Mouse (Mus musculus) urinary bladder, postnatal 14 days (tissue): ENCODE data around the gene Cblc.
"Not testable (repeated sequence)": the region's sequence is repeated elsewhere in the genome, so short reads cannot be mapped to it uniquely, and the experiment has no call there.

ENCODE experiments used
- DNase-seq: peaks from one replicate; pipeline ENCODE4 v3.0.0; 2021; ENCODE audit warnings: low spot score

Cblc gene

GRCm38 (mm10) chr7:19818875-19819274, 22.3 kb upstream of the Cblc start:
- no peak for DNase-seq

- DNase-seq = peak; percentile 57
Measured at GRCm38 (mm10) chr7:19818440-19818839, 21.8 kb upstream of the Cblc start.

DNA sequence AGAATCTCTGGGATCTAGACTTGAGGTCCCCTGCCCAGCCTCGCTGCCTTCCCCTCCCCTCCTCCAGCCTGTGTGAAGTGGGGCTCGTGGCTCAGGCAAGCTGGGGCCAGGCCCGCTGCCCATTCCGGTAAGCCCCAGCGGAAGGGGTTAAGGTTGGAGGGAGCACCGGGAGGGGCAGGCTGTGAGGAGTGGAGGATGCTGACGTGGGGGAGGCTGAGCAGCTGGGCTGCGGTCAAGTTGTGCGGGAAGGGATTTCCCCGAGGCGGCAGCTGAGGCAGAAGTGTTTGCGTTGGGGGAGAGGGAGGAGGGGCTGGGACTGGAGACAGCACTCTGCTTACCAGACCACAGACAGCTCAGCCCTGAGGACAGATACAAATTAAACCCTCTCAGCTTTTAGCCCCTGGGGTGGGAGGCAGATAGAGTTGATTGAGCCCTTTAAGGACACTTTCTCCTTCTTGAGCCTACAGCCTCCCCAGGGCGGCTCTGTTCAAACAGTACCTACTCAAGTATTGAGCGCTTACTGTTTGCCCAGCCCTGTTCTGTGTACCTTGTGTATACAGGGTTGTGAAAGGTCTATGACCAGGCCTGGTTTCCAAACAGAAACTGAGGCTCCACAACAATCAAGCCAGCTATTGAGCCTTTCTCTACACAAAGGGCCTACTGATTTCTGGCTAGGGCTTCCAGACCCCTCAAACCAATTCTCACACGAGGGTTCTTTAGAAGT, 20.9 kb upstream of the Cblc start:
- peak; percentile 71 for DNase-seq

DNA sequence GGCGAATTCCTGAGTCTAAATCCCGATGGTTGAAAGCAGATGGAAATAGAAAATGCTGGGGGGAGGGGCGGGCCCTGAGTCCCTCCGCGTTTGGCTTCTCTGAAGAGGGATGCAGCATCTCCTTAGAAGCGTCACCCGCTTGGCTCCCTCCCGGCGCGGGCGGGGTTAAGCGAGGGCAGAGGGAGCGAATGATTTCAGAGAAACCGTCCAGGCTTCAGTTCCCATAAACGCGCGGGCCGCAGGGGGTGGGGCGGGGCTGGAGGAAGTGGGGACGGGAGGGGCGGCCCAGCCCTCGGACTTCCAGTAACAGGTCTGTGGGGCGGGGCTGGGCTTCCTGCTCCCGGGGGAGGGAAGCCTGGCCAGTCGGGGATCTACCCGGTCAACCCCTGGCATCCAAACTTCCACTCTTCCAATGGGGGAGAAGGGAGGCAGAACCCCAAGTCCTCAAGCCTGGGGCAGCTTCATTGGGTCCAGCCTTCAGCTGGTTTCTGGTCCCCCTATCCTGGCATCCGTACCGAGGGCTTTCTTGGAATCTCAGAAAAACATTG, 19.7 kb upstream of the Cblc start:
- DNase-seq = peak; percentile 93

DNA sequence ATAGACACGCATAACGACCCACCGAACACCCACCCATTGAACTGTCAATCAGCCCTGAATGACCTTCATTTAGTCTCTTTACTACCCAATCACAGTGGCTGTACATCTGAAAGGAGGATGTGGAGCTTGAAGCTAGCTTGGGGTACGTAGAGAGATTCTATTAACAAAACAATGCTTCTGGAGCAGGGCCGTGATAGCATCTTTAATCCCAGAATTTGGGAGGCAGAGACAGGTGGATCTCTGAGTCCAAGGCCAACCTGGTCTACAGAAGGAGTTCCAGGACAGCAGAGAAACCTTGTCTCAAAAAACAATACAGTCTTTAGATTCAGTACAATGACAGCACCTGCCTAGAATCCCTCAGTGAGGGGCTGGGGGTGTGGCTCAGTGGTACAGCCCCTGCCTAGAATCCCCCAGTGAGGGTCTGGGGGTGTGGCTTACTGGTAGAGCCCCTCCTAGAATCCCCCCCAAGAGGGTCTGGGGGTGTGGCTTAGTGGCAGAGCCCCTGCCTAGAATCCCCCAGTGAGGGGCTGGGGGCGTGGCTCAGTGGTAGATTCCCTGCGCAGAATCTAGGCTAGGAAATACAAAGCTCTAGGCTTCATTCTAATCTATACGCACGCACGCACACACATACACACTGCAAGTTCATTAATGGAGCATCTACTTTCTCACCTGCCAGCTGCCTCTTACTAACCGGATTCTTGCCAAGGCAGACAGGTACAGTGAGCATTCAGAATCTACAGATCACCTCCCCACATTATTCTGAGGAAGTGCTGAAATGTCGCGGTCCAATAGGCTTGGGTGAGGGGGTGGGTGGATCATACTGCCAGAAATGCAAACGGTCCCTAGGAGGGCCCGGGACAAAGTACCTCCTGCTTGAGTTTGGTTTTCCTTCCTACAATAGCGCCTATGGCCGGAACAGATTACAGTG, 19.0 kb upstream of the Cblc start:
- DNase-seq = no peak

GRCm38 (mm10) chr7:19813579-19814122, 17.0 kb upstream of the Cblc start:
- no peak for DNase-seq

- no peak for DNase-seq
Measured at GRCm38 (mm10) chr7:19813161-19813560, 16.6 kb upstream of the Cblc start.

GRCm38 (mm10) chr7:19811114-19811513, 14.5 kb upstream of the Cblc start:
- DNase-seq = no peak

DNA sequence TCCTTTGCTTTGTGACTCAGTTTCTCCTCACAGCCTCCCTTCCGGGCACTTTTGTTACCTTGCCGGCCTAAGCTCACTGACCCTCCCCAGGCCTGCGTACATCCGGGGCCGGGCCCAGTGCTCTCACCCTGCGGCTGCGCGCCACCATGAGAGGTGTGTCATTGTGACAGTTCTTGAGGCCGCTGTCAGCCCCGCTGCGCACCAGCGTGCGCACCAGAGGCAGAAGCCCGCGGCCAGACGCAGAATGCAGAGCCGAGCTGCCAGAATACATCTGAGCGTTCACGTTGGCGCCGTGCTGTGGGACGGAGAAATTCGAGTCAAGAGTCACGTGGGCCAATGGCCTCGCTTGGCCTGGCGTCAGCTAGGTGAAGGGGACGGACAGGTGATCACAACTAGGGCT, 12.8 kb upstream of the Cblc start:
- DNase-seq = no peak

DNA sequence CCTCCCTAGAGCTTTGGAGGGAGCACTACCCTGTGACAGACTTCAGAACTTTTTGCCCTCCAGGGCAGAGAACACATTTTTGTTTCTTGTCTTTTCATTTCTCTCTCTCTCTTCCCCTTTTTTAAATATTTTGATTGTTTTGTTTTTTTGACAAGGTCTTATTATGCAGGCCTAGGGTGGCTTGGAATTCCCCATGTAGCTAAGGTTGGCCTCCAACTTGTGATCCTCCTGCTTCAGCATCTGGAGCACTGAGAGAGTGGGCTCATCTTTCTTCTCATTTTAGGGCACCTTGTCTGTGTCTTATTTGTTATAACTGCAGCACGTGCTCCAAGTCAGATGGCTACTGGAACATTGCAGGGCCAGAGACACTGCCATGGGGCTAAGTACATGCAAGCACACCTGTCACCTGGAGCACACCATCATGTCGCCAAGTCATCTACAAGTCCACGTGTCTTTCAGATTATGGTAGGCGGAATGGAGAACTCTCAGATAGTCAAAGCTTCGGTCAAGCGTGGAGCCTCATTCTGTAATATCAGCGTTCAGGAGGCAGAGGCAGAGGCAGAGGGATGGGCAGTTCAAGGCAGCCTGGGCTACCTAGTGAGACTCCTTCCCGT, 9.9 kb upstream of the Cblc start:
- DNase-seq = no peak

- DNase-seq = peak; percentile 78
Measured at GRCm38 (mm10) chr7:19802995-19803394, 6.4 kb upstream of the Cblc start.

- DNase-seq = peak; percentile 72
Measured at GRCm38 (mm10) chr7:19800764-19801163, 4.2 kb upstream of the Cblc start.

GRCm38 (mm10) chr7:19796254-19796653, 355 bp downstream of the Cblc start:
- no peak for DNase-seq

DNA sequence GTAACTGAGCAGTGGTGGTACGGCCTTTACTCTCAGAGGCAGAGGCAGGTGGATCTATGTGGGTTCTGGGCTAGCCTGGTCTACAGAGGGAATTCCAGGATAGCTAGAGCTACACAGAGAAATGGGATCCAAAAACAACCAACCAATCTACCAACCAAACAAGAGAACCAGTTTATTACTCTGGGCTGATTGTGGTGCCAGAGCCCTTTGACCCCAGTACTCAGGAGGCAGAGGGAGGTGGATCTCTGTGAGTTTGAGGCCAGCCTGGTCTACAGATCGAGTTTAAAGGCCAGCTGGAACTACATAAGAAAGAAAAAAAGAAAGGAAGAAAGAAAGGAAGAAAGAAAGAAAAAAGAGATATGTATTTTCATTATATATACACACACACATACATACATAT, 1.4 kb downstream of the Cblc start:
- no peak for DNase-seq

DNA sequence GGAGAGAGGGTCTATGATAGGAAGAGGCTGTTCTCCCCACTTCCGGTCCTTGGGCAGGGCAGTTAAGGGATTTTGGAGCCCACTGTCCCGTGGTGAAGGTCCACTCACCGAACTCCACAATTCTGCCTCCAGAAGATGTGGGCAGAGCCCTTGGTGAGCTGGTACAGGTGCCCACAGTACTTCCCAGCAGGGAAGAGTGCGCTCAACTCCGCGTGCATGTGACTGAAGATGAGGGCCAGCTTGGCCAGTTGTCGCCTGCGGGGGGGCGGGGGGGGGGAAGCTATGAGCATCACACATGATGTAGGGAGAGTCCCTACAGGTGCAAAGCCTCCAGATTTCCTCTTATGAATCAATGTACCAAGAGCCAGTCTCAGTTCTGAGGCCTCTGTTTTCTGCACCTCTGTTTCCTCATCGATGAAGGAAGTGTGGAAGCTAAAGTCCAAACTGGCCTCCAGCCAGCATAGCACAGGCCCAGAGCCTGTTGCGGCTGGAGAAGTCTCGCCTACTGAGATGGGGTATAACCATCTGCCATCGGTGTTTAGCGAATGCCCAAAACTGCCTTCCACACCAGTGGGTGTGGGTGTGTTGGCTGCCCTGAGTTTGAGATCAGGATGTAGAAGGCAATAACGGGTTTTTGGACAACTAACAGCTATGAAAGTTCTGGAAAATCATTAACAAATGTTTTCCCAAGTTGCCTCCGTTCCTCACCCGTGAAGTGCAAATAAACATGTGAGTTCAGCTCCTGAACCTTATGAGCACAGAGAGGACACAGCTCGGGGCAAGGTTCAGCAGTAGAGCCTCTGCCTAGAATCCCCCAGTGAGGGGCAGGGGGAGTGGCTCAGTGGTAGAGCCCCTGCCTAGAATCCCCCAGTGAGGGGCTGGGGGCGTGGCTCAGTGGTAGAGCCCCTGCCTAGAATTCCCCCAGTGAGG, 3.6 kb downstream of the Cblc start:
- no peak for DNase-seq

GRCm38 (mm10) chr7:19791504-19791903, 5.1 kb downstream of the Cblc start:
- DNase-seq = not testable (repeated sequence)

GRCm38 (mm10) chr7:19789904-19790347, 6.7 kb downstream of the Cblc start:
- peak; percentile 93 for DNase-seq

DNA sequence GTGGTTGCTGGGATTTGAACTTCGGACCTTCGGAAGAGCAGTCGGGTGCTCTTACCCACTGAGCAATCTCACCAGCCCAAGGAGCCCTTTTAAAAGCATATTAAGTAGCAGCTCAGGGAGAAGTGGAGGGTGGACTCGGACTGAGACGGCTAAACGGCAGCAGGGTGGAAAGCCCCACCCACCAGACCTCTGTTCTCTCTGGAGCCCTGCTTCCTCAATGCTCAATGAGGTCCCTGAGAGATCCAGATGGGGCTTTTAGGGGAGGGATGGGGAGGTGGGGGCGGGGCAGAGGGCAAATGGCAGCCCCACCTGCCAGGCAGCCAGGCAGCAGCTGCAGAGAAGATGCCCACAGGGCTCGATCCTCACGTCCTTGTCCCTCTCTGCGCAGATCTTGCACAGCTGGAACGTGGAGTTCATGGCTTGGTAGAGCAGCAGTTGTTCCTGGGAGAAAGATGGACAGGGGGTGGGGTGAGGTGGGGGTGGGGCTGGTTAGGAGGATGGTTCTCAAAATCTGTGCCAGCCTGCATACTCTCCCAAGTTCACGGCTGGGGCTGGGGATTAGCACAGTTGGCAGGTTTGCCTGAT, 10.6 kb downstream of the Cblc start:
- DNase-seq = no peak

- DNase-seq = no peak
Measured at GRCm38 (mm10) chr7:19784764-19785535, 11.7 kb downstream of the Cblc start.

- DNase-seq = no peak
Measured at GRCm38 (mm10) chr7:19783630-19784029, 13.0 kb downstream of the Cblc start.
